Mouse (Mus musculus) heart, postnatal 0 days (tissue): Measurements from ENCODE around the gene Gpr62.
A peak's percentile ranks its signal among the peaks of the same experiment; 100 is the strongest.

ENCODE experiments used
- CTCF ChIP-seq: IDR thresholded peaks from 2 replicates; pipeline ENCODE4 v1.5.1; 2016; ENCODE audit warnings: antibody characterized with exemption, control low read depth, low read depth
- EP300 ChIP-seq: IDR thresholded peaks from 2 replicates; pipeline ENCODE4 v1.6.1; 2016; ENCODE audit warnings: antibody characterized with exemption, low read depth

DNA sequence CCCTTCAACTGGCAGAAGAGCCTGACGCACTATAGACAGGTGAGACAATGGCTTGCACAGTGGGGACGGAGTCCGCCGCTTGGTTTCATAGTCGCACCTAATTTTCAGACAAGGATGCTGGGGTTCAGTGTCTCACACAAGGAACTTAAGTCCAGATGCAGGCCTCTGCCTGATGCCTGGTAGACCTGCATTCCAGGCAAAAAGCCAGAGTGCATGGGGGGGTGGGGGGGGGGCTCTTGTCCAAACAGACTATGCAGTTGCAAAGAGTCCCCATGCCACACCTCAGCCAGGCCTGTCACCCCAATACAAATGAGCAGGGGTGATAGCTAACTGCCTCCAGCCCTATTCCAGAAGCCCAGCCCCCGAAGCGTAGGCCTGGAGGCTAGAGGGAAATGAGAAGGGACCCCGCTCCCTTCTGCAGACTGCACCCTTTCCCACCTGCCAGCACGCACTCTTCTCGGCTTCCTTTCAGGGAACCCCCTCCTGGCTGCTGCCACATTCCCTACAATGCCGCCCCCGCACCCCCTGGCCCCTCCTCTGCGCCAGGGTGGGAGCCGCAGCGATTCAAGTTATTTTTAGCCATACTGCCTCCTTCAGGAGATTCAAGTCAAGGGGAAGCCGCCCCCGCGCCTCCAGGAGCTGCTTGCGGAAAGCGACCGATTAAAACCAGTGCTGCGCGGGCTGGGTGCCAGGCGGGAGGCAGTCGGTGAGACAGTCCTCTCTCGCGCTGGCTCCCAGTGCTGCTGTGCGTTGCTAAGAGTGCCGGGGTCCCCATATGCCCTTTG lies 47.7 kb downstream of the Gpr62 start:
- TF ChIP-seq CTCF, result peak; percentile 19; the same call in 1 of the 2 replicates
- peak; percentile 75 for TF ChIP-seq EP300
